Mouse (Mus musculus) kidney, postnatal 10 days (tissue): ENCODE measurements at regions not wholly inside any gene's neighbourhood (a gene's known extent, or its start where the extent isn't known, plus 50 kb on each side); places are given as distances from the start of the nearest gene placed in this dataset.
A peak's percentile ranks its signal among the peaks of the same experiment; 100 is the strongest.
"Not testable (repeated sequence)": the region's sequence is repeated elsewhere in the genome, so short reads cannot be mapped to it uniquely, and the experiment has no call there.

Experiments
- DNase-seq: peaks from one replicate; pipeline ENCODE4 v3.0.0; 2021; ENCODE audit warnings: mixed read lengths

DNA sequence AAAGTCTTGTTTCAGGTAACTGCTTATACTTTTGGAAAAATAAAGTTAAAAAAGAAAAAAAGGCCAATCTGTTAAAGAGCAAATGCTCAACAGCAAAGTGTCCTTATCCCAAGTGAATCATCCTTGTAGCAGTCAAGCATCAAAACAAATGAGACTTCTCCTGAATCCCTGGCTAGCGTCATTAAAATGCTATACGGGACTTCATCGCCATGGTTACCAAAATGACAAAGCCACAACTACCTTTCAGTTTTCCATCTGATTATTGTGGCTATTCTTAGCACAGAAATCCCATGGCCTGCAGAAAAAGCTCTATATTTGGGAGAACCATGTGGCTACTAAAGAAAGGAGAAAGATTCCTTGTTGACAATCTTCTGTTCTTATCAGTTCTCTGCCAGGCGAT, 322.7 kb downstream of the Arl4a start:
- no peak for DNase-seq

DNA sequence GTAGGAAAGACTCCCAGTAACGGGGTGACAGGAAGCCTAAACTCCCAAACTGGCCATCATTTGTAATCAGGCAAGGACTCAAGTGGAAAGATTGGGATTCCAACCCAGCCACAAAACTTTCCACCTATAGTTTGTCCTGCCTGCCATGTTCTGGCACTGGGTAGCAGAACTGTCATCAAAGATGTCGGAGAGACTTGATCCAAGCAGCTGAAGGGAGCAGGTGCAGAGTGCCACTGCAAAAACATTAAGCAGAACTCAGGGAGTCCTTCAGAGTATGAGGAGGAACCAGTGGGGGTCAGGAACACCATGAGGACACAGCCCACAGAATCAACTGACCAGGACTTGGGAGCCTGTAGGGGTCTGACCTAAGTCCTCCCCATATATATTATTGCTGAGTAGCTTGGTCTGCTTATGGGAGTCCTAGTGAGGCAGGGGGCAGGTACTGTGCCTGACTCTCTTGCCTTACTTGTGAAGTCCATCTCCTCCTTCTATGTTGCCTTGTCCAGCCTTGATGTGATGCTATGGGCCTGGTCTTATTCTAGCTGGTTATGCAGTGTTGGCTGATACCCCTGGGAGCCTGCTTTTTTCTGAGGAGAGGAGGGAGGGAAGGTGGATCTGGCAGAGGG, 323.5 kb downstream of the Arl4a start:
- DNase-seq = no peak

DNA sequence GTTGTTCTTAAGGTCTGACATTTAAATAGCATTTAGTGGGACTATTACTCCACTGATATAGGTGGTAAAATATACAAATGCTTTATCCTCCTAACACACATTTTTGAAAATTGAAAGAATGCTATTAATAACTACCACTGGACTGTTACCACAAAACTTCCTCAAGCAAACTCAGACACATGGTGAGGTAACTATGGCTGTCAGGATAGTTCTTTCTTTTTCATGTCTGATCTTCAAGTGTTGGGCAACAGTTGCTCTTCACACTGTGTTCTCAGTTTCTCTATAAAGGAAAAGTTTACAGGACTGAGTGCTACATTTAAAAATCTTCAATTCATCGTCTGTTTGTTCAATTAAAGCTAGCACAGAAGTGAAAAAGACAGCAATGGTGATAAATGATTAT, 326.0 kb downstream of the Arl4a start:
- no peak for DNase-seq

DNA sequence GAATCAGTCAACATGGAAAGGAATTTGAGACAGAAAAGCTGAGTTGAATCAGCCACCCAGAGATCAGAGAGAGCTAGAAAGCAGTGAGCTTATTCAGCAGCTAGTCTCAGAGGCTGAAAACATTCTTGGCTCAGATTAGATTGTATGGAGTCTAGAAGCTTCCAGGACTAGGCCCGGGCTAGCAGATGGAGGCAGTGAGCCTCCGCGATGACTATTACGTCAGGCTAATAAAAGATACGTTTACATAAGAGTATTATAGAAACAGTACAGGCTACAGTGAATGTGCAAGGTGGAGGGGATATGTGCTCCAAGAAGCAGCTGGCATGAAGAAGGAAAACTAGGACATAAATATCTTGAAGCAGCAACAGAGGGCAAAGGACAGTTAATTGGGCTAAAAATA, 328.0 kb downstream of the Arl4a start:
- DNase-seq = no peak

DNA sequence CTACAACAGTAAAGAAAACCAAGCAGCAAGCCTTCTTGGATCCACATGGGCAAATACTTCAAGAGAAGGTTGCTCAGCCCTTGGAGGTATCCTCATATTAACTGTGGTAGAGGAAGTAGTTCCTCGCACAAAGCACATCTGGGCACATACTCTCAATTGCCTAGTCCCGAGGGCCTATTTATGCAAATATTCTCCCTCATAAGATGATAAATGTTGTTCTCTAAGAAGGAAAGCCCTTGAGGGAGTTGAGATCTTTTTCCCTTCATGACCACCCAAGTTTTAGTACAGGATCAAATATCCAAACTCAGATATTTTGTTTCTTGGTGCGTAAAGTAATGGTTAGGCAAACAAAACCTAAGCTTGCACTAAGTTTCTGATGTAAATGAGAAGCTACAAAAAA, 340.6 kb downstream of the Arl4a start:
- DNase-seq = no peak

DNA sequence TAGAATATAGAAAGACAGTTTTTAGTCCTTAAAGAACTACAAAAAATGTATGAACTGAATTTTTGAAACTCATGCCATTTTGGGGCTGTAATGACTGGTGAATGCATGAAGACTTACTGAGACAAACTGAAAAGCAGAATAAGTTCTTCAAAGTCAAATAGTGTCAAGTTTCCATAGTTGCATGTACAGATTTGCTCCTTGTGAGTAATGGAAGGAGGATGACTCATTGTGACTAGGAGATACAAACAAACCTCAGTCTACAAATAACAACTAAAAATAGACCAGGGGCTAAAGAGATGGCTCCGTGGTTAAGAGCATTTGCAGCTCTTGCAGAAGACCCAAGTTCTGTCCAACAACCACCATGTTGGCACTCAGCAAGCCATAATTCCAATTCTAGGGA, 342.5 kb downstream of the Arl4a start:
- DNase-seq = no peak

DNA sequence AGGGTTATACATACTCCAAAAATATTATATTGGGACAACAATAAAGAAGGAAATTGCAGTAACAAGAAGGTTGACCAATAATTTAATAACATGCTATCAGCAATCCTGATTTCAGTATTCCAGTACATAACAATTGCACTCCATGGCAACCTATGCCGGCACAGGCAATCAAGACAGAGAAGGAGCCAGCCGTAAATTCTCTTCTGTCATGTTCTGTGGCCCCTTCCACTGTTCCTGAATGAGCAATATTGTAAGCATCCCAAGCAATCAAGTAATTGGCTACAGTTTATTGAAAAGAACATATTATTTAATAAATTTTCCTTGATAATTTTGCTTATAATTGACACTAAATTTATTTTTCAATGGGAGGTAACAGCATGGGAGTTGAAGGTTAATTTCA, 345.8 kb downstream of the Arl4a start:
- DNase-seq = no peak

DNA sequence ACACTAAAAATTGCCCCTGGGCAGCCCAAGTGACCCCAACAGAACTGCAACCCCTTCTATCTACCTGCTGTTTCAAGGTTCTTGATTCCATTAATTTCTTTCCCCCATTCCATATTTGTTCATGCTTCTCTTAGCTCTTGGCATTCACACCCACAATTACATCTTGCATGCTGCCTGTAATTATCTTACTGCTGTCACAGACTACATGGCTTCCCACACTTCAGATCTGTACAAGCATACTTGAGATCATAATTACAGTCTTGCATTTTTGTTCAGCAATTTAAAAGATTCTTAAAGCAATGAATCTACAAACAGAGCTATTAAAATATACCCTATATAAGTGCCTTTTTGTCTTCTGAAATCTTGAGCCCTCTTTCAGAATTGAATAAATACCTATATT, 352.4 kb downstream of the Arl4a start:
- no peak for DNase-seq

DNA sequence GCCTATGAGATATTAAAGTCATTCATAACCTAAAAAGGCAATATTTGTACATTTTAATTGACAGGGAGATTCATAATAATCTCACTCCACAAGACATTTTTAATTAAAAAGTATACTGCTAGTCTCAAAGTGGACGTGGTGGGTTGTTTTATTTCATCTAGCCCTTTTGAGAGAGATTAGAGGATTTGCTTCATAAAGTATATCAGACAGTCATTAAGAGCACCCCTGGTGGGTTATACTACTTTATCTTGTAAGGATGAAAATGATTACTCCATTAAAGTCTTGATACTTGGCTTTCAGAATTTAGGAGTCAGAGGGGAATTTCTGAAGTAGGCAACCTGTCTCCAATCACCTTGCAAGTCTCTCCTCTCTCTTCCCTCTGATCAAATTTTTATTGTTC, 355.7 kb downstream of the Arl4a start:
- no peak for DNase-seq

DNA sequence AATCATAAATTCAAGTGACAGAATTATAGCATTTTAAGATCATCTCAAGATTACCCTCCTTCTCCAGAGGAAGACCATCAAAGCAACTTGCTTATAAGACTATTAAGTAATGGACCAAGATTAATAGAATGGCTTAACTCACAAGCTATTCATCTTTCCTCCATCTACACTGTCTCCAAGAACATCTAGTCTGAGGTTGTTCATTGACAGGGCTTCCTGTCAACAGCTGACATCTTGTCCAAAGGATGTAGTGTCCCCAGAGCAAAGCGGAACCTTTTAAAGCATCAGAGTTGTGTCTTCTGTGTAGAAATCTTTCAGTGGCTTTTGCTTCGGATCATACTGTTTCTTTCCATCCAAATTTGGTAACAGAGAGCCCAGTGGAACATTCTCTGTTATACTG, 362.2 kb downstream of the Arl4a start:
- no peak for DNase-seq

DNA sequence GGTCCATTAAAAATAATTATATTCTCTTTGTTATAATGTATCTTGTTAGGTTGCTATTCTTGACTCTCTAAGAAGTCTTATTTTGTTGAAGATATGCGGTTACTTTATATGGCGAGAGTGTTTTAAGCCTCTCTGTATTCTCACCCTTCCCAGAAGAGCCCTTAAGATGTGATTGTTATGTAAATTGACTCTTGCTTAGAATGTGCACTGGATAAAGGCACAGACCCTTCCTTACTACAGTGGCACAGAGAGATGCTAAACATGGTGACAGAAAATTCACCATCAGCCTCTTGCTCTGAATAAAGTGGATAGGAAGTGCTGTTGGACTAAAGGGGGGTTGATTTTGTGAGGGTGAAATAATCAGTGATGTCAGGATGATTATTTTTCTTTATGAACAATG, 370.1 kb downstream of the Arl4a start:
- no peak for DNase-seq

DNA sequence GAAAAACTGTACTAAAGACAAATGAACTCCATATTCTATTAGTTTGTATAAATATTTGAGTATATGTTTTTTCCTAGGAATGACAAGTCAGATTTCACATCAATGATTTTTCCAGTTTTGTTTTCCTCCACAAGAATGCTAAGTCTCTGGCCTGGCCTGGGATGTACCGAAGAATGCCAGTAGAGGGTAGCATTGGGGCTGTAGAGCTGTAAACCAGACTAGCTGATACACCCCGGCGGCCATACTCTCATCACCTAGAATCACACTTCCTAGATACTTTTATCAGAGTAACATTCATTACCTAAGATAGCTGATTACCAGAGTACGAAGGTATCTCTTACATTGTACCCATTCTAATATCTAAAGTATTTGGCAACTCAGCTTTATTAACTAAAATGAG, 372.4 kb downstream of the Arl4a start:
- peak; percentile 79 for DNase-seq

DNA sequence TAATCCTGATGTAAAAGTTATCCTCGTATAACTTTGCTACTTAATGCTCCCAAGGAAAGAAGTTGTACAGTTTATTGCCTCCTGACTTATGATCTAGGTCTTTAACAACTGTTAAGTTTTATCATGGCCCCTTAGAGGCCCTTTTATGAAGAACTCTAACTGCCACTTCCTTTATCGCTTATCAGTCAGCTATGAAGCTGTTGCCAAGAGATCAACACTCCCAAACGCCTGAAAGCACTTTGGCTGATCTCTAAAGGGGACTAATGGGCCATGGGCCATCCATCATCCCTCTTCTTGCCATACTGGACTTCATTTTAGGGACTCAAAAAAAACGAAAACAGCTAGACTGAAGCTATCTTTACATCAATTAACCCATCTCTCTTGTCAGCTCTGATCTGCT, 377.4 kb downstream of the Arl4a start:
- peak; percentile 44 for DNase-seq

DNA sequence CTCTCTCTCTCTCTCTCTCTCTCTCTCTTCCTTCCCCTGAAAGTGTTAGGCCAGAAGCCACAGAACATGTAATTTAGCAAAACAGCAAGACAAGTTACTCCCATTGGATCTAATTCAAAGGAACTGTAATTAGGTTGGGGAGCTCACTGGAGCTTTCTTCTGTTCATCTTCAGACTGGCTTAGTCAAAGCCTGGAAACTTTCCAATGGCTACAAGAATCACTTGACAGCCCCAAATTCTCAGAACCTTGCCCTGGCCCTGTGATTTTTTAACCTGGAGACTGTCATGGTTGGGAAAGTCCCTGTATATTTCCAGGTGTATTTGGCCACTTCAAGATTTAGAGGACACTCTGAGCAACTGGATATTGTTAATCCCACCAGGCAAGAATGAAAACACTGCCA, 381.2 kb downstream of the Arl4a start:
- DNase-seq = no peak

DNA sequence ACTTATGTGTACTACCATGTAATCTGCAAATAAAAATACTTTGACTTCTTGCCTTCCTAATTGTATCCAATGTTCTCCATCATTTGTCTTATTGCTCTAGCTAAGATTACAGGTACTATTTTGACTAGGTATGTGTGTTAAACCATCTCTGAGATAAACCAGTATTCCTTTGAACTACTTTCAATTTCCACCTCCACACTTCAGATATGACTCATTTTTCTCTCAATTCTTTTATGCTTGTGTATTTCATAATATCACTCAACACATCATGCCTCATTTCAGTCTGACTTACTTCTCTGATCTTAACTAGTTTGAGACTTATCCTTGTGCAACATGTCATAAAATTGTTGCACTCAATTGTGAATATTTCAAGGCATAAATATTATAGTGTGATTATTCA, 388.9 kb downstream of the Arl4a start:
- DNase-seq = no peak

DNA sequence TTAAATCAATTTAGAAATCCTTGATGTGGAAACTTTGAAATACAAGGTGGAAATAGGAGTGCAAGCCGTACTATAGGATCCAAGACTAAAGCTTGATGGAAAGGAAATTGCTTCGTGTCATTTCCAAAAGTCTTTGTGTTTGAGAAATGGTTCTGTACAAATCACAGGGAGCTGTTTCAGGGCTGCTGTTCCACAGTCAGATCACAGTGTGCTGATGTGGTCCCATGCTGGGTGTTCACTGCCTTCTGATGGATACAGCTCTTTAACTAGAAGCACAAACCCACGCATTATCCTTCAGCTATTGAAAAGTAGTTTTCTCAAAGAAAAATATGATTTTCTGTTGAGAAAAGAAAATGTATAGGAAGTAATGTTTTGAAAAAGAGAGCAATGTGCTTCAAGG, 391.3 kb downstream of the Arl4a start:
- no peak for DNase-seq

DNA sequence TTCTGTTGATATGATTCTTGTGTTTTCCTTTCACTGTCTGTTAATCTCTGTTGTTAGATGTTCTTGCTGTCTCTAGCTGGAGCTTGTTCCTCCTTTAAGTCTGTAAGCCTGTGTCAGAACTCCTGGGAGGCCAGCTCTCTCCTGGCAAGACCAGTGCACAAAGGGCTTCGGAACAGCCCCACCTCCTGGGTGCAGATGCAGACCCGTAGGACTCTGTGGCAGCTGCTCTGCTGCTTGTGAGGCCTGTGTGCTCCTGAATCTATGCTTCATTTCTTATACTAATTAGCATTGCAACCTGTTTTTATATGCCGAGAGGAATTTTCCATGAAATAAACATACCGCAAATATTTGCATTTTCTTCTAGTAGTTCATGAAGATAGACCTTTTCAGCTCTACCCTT, 392.2 kb downstream of the Arl4a start:
- no peak for DNase-seq

DNA sequence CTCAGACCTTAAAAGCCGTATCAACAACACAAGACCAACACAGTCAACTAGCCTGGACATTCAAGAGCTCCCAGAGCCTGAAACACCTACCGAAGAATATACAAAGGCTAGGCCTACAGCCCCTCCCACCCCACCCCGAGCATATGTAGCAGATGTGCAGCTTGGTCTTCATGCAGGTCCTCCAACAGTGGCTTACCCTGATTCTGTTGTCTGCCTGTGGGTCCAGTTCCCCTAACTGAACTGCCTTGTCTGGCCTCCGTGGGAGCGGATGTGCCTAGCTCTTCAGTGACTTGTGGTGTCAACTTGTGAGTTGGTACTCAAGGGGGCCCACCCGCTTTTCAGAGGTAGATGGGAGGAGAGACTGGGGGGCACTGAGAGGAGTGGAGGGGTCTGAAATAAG, 398.6 kb downstream of the Arl4a start:
- no peak for DNase-seq

DNA sequence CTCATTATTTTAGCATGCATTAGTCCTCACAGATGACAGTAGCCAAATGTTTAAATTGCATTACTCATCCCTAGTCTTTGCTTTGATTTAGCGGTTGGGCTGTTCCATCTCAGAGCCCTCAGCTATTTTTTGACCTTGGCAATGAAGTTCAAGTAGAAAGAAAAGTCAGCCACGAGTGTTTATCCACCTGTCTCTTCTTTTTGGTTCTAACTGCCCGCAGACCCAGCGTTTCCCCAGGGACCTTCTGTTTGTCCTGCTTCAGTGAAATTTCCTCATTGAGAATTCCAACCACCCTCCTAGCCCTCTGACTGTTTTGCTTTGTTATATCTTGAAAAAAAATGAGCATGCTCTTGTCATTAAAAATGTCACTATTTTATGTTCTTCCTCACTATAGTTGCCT, 403.5 kb downstream of the Arl4a start:
- DNase-seq = no peak

DNA sequence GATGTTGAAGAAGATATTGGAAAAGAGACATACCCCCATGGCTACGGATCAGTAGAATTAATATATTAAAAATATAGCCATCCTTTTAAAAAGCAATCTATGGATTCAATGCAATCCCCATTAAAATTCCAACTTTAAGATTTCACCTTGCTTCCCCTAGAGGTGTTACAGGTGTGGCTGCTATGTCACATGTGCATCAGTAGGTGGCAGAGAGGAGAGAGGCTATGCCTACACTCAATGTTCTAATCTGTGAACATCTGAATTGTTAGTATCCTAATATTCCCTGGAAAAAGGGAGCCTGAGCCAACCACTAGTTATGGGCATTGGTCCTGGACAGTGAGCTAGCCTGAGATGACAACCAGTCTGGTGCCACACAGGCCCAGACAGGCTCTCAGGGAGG, 416.6 kb downstream of the Arl4a start:
- DNase-seq = no peak

DNA sequence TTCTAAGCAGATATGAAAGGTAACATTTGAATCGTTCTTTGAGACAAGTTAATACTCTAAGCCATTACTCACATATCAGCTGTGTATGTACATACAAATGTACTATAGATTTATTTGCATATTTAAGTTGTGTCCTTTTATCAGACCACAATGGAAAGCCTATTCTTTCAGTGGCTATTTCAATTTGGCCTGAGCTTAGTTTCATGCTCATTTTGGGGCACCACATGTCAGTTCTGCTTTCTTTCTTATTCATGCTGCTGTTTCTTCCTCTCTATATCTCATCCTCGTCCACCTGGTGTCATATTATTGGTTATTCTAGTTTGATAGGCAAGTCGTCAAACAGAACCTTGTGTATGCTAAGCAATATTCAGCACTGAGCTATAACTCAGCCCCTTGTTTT, 432.5 kb downstream of the Arl4a start:
- DNase-seq = no peak

DNA sequence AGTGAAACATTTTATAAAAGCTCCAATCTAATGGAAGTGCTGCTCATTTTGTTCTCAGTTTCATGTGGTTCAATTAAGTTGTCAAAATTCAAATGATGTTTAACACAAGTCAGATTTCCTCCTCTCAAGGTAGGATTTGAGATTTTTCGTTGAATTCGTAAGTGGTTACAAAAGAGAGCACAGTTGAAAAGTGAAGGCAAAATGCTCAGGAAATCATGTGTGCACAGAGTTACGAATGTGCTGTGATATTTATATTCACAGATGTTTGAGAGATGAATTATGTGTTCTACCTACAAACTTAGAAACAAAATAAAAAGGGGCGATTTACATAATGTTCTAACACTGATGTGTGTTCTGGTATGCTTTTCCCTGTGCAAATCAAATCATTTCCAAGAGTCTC, 433.1 kb downstream of the Arl4a start:
- no peak for DNase-seq

DNA sequence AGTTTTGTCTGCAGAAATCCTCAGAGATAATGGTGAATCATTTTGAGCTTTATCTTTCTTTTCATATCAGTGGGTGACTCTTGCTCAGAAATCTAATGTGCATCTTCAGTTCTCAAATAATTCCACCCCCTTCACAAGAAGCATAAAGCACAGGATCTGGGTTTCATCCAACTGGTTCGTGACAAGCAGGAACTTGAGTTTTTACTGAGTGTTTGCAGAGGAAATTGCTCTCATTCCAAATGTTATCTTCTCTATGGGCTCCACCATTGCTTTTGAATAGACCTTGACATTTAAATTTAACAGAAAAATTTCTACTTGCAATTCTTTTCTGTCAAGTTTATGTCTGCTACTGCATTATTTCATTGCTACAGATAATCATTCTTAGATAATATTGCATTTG, 443.1 kb downstream of the Arl4a start:
- DNase-seq = no peak

DNA sequence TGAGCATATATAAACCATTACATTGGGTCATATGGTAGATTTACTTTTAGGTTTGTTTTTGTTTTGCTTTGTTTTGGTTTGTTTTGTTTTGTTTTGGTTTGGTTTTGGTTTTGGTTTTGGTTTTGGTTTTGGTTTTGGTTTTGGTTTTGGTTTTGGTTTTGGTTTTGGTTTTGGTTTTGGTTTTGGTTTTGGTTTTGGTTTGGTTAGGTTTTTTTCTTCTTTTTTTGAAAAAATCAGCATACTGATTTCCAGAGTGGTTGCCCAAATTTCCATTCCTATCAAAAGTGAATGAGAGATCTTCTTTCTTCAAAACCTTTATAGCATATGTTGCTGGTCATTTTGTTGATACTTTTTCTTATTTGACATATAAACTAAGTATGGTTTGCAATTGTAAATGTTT, 444.0 kb downstream of the Arl4a start:
- not testable (repeated sequence) for DNase-seq

DNA sequence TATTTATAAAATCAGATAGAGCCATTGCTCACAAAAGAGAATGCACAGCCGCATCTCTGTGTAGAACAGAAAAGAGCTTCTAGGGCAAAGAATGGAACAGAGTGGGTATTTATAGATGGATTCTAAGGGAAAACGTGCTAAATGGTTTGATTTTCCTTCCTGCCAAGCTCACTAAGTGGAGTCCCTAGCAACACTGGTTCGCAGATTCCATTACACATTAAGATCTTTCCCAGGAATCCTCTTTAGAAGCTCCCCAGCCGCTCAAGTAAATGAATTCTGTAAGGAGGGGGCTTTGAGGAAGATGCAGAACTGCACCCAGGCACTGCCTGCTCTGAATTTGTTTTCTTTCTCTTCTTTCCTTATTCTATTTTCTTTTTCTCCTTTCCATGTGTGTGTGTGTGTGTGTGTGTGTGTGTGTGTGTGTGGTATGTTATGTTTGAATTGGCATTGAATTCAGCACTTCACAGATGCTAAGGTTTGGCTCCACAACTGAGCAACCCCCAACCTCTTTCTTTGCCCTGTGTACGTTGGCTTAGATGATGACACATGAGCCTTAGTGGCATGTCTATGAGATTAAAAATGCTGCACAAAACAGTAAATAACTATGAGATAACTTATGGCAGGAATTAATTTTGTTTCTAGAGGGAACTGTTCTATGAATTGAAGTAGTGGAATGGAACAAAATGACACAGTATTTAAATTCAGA, 450.5 kb downstream of the Arl4a start:
- no peak for DNase-seq
